Mouse (Mus musculus) mammary gland, adult 2 months (tissue): ENCODE data around the gene Slc25a27. TPM values are rescaled to one million over a fixed set of nuclear protein-coding genes. Genes with fewer than 3 reads are reported as not detected.

Experiments used
- polyA plus RNA-seq: library from polyadenylated mRNA; depleted of rRNA; stranded (reverse); fragments of >200 nt; gene quantifications from 2 replicates; pipeline ENCODE4 v1.2.3, GENCODE M21; 2012; ENCODE audit warnings: low replicate concordance; rRNA removed

Slc25a27 gene
- polyA plus RNA-seq: 3.7 and 5.2 TPM in 2 replicates

GRCm38 (mm10) chr17:43666576-43667289, at the start of gene Slc25a27:
Slc25a27 (minus strand) TSS chr17:43667214.

GRCm38 (mm10) chr17:43667290-43667843, 353 bp upstream of the Slc25a27 start, which contains the start of gene Cyp39a1:
Cyp39a1 (plus strand) TSS chr17:43667425.

GRCm38 (mm10) chr17:43629496-43630426, 37.3 kb downstream of the Slc25a27 start, which contains the start of gene Tdrd6:
Tdrd6 (minus strand) TSS chr17:43630299.

Other genes starting within 250 kb of the Slc25a27 start
- gene Mep1a, start 164.4 kb downstream of the Slc25a27 start, polyA plus RNA-seq: 0.22 and 0.24 TPM in 2 replicates
- gene Ankrd66, start 123.6 kb downstream of the Slc25a27 start, polyA plus RNA-seq: 0.20 TPM in 1 of 2 replicates, not detected in the other
- gene Pla2g7, start 99.1 kb downstream of the Slc25a27 start, polyA plus RNA-seq: 18.1 and 26.8 TPM in 2 replicates
- 0.04 TPM in 2 replicates for gene Tdrd6, start 36.9 kb downstream of the Slc25a27 start, polyA plus RNA-seq
- 1.2 and 4.0 TPM in 2 replicates for gene Cyp39a1, start 211 bp upstream of the Slc25a27 start, polyA plus RNA-seq
- gene Rcan2, start 134.1 kb upstream of the Slc25a27 start, polyA plus RNA-seq: 2.6 and 12.1 TPM in 2 replicates